Mouse (Mus musculus) granulocyte monocyte progenitor cell, adult 5-6 weeks (primary cell): ENCODE measurements around the gene Mettl5. TPM values are rescaled to one million over a fixed set of nuclear protein-coding genes. Genes with fewer than 3 reads are reported as not detected.
"Not testable (repeated sequence)": the region's sequence is repeated elsewhere in the genome, so short reads cannot be mapped to it uniquely, and the experiment has no call there.

Experiments
- ATAC-seq: replicated peaks from 2 replicates; pipeline ENCODE4 v1.8.0; 2016; ENCODE audit warnings: mild to moderate bottlenecking, moderate TSS enrichment, inconsistent platforms; ENCODE audit not compliant: poor library complexity, severe bottlenecking
- total RNA-seq, 2 experiments: library from RNA; stranded (forward) in 1 of 2; stranded (reverse) in 1 of 2; fragments of 200-712, 200-1000 nt in 1 of 2; fragments of >200 nt in 1 of 2; fragmentation: Nextera tagmentation in 1 of 2; gene quantifications; 2 replicates each; pipeline ENCODE4 v1.2.3; 2014 to 2017

The Mettl5 gene
- 21.1 and 28.7 TPM in 2 replicates for total RNA-seq (2014; fragmentation: Nextera tagmentation)
- 46.0 and 48.8 TPM in 2 replicates for total RNA-seq (2017)

- ATAC-seq = peak; percentile 99
Observed at GRCm38 (mm10) chr2:69885451-69886305, at the start of gene Mettl5. Gene Mettl5 (minus strand): TSS chr2:69885615.

- no peak for ATAC-seq
Observed at GRCm38 (mm10) chr2:69924943-69925342, 39.5 kb upstream of the Mettl5 start.

- ATAC-seq = no peak
Observed at GRCm38 (mm10) chr2:69917301-69917700, 31.9 kb upstream of the Mettl5 start.

GRCm38 (mm10) chr2:69912801-69913200 lies 27.4 kb upstream of the Mettl5 start:
- no peak for ATAC-seq

GRCm38 (mm10) chr2:69907394-69907793 lies 22.0 kb upstream of the Mettl5 start:
- not testable (repeated sequence) for ATAC-seq

- no peak for ATAC-seq
Observed at GRCm38 (mm10) chr2:69903541-69903940, 18.1 kb upstream of the Mettl5 start.

GRCm38 (mm10) chr2:69897618-69898575 lies 12.5 kb upstream of the Mettl5 start:
- peak; percentile 69 for ATAC-seq

GRCm38 (mm10) chr2:69897039-69897617 lies 11.7 kb upstream of the Mettl5 start, which contains the start of gene Ubr3:
Gene Ubr3 (plus strand): TSS chr2:69897246.
- peak; percentile 94 for ATAC-seq

GRCm38 (mm10) chr2:69896224-69896581 lies 10.8 kb upstream of the Mettl5 start:
- no peak for ATAC-seq

GRCm38 (mm10) chr2:69895502-69896223 lies 10.2 kb upstream of the Mettl5 start:
- ATAC-seq = no peak

GRCm38 (mm10) chr2:69893891-69894290 lies 8.5 kb upstream of the Mettl5 start:
- no peak for ATAC-seq

GRCm38 (mm10) chr2:69893145-69893544 lies 7.7 kb upstream of the Mettl5 start:
- ATAC-seq = no peak

GRCm38 (mm10) chr2:69890843-69891242 lies 5.4 kb upstream of the Mettl5 start:
- ATAC-seq = peak; percentile 87

- ATAC-seq = no peak
Observed at GRCm38 (mm10) chr2:69888957-69889356, 3.5 kb upstream of the Mettl5 start.

- ATAC-seq = peak; percentile 21; the same call in 1 of the 2 replicates
Observed at GRCm38 (mm10) chr2:69885050-69885449, 365 bp downstream of the Mettl5 start.

GRCm38 (mm10) chr2:69884581-69884980 lies 834 bp downstream of the Mettl5 start:
- no peak for ATAC-seq

- ATAC-seq = no peak
Observed at GRCm38 (mm10) chr2:69883990-69884391, 1.4 kb downstream of the Mettl5 start.

- no peak for ATAC-seq
Observed at GRCm38 (mm10) chr2:69862117-69862657, 23.2 kb downstream of the Mettl5 start.

- ATAC-seq = peak; percentile 92
Observed at GRCm38 (mm10) chr2:69861485-69862091, 23.8 kb downstream of the Mettl5 start, which contains the start of gene Ssb. Gene Ssb (plus strand): TSS chr2:69861562.
